Comparison of ENCODE assay signal across 15 mouse cellular contexts in the genomic region with DNA sequence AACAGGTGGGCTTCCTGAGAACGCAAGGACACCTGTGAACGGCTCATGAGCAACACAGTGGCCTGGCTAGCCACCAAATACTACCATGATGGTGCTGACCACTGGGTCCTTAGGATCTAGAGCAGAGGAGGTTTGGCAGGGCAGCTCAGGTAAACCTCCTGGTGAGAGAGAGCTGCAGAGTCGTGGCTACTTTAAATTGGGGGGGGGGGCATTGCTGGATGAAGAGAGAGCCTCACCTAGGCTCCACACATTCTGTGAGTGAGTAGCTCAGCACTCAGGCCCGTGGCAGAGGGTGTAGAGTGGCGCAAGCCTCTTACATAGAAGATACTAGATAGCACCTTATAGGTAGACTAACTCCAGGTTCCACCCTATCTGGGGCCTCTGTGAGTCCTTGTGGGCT. TPM values are rescaled to one million over a fixed set of nuclear protein-coding genes. Genes with fewer than 3 reads are reported as not detected.
DNase-seq lines count a peak whose midpoint lies in the region; ATAC-seq and TF ChIP-seq lines count a peak whose summit lies in the region.
"Had no signal": no experiment of that assay in that cellular context is flagged by ENCODE, and none has a peak within 500 bp of the region (broad histone marks: within the 10 kb centered on the region; RNA-seq: fewer than 3 reads in every experiment).

No protein-coding gene starts in this region.

- no peak overlapping the region for H3K9ac ChIP-seq in heart, embryonic 15.5 days
- no peak overlapping the region for H3K9ac ChIP-seq in stomach, postnatal 0 days (ENCODE audit: low read length)

- peaks cover 68% of the 10 kb centered on the region for H3K4me1 ChIP-seq in heart, embryonic 15.5 days (replicated peaks)
- H3K4me1 ChIP-seq in stomach, postnatal 0 days (replicated peaks; ENCODE audit: control insufficient read depth, insufficient read depth): peaks cover 39% of the 10 kb centered on the region

- no peaks in the 10 kb centered on the region for H3K36me3 ChIP-seq in heart, embryonic 15.5 days
- H3K36me3 ChIP-seq in stomach, postnatal 0 days (ENCODE audit: control insufficient read depth, insufficient read depth, low read length): no peaks in the 10 kb centered on the region

- TF ChIP-seq CTCF in stomach, postnatal 0 days (IDR thresholded peaks at IDR 0.05; ENCODE audit: low read depth): no peak

- 79% methylated on average over 5 of the region's 5 CpGs for WGBS in heart, embryonic 15.5 days
- 77% methylated on average over 5 of the region's 5 CpGs for WGBS in stomach, postnatal 0 days

- intact Hi-C loops in heart, postnatal 14 days (cut with DNase I): no loop called here

- H3K9me3 ChIP-seq in heart, embryonic 15.5 days (replicated peaks): no peaks in the 10 kb centered on the region
- H3K9me3 ChIP-seq in stomach, postnatal 0 days (ENCODE audit: control insufficient read depth, low read length): no peaks in the 10 kb centered on the region
- H3K9me3 ChIP-seq: megakaryocyte, embryonic 14.5 days had no signal

- H3K4me2 ChIP-seq in heart, embryonic 15.5 days: no peak overlapping the region
- no peak overlapping the region for H3K4me2 ChIP-seq in stomach, postnatal 0 days (replicated peaks; ENCODE audit: low read depth)

- peak overlapping the region; percentile 99 for H3K27ac ChIP-seq in heart, embryonic 15.5 days
- H3K27ac ChIP-seq in stomach, postnatal 0 days (replicated peaks): peak overlapping the region; percentile 98

- H3K4me3 ChIP-seq in heart, embryonic 15.5 days: no peak overlapping the region
- H3K4me3 ChIP-seq in stomach, postnatal 0 days (ENCODE audit: low read depth, low read length): no peak overlapping the region

- no peaks in the 10 kb centered on the region for H3K27me3 ChIP-seq in heart, embryonic 15.5 days
- H3K27me3 ChIP-seq in stomach, postnatal 0 days (ENCODE audit: control insufficient read depth, insufficient read depth, low read length): no peaks in the 10 kb centered on the region

- ATAC-seq in heart, embryonic 15.5 days (replicated peaks; ENCODE audit: insufficient number of reproducible peaks, insufficient read depth, low FRiP score, low read depth): no peak
- ATAC-seq in stomach, postnatal 0 days (ENCODE audit: low FRiP score, low TSS enrichment): no peak
- ATAC-seq: forebrain, embryonic 14.5 days had no signal

- no peak for TF ChIP-seq EP300 in stomach, postnatal 0 days (optimal IDR thresholded peaks at IDR 0.05)

- DNase-seq in adrenal gland, adult 8-10 months: peak; percentile 14
- no peak for DNase-seq in adrenal gland, postnatal 36 days
- no peak for DNase-seq in heart, postnatal 14 days
- peak; percentile 2 for DNase-seq in ovary, postnatal 36 days (ENCODE audit: low spot score)
- DNase-seq in ovary, postnatal 14 days (ENCODE audit: low spot score): no peak
- DNase-seq in stomach, postnatal 0 days (ENCODE audit: low spot score): no peak
- no peak for DNase-seq in frontal cortex, postnatal 25 days (ENCODE audit: low spot score in 2 of 2)
- DNase-seq: adrenal gland, postnatal 25 days; cerebellum, adult 11 months; thymus, postnatal 25 days had no signal

RNA-seq across cellular contexts. Expression of gene Chit1, which starts 10.6 kb away (rescaled TPM):
- total RNA-seq in adrenal gland, adult 8-10 months (2022): under 1 TPM in 1 of 4 experiments, not detected in 3; 0.28 TPM
- total RNA-seq in adrenal gland, postnatal 36 days (2021): not detected
- 0.42 TPM in 2 replicates for polyA plus RNA-seq in heart, embryonic 15.5 days (2015; fragmentation: Nextera tagmentation; extraction: Ambion mirVana)
- total RNA-seq in heart, postnatal 14 days (2021): not detected
- polyA plus RNA-seq in stomach, postnatal 0 days (2015; fragmentation: Nextera tagmentation; extraction: Ambion mirVana): 38.5 and 45.1 TPM in 2 replicates
- total RNA-seq: adrenal gland, postnatal 25 days; gastrocnemius, postnatal 36 days had no signal
- polyA plus RNA-seq: limb, embryonic 11.5 days had no signal

RNA-seq across cellular contexts. Expression of gene Btg2, which starts 21.5 kb away (rescaled TPM):
- 10 to 100 TPM; 28.1 to 56.5 (median 50.6) TPM for total RNA-seq in adrenal gland, adult 8-10 months (2022)
- 10 to 100 TPM; 38.7 to 39.1 TPM for total RNA-seq in adrenal gland, postnatal 36 days (2021)
- 36.9 and 45.4 TPM in 2 replicates for polyA plus RNA-seq in heart, embryonic 15.5 days (2015; fragmentation: Nextera tagmentation; extraction: Ambion mirVana)
- total RNA-seq in heart, postnatal 14 days (2021): 10 to 100 TPM; 37.3 to 47.7 TPM
- polyA plus RNA-seq in stomach, postnatal 0 days (2015; fragmentation: Nextera tagmentation; extraction: Ambion mirVana): 85.9 and 96.8 TPM in 2 replicates

Comparison
In these comparisons a context has a peak if more than half of its experiments do, and no peak if none do; other contexts are left out.
1. DNase-seq: peak in adrenal gland, adult 8-10 months (single experiment) and ovary, postnatal 36 days (single experiment); none in adrenal gland, postnatal 36 days (0 of 2), heart, postnatal 14 days (0 of 2), ovary, postnatal 14 days (single experiment), stomach, postnatal 0 days (single experiment) and frontal cortex, postnatal 25 days (0 of 2).